Mouse (Mus musculus): ENCODE results near the gene Hs6st2. TPM values are rescaled to one million over a fixed set of nuclear protein-coding genes. Genes with fewer than 3 reads are reported as not detected.

Hs6st2 gene
- polyA plus RNA-seq, 1 experiment from 2014 or later: 21.7 TPM

DNA sequence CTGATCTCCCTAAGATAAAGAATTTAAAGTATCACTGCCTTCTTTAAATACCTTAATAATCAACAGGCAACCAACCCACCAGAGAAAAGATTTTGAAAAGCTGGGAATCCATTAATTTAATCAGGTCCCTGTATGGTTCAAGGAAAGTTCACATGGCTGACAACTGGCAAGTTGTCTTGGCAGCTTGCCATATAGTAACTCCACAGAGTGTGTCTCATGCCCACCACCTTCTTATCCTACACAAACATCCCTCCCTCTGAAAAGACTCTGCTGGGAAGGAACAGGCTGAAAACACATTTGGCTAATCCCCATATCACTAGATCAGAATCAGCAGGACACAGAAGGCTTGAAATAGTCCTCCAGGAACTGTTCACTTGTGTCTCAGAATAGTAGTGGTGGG, 193.3 kb downstream of the Hs6st2 start:
- Histone ChIP-seq H3K9ac (no peak overlapping the region), H3K27ac (ENCODE audit: poor library complexity, severe bottlenecking) (no peak overlapping the region), H3K4me3 (no peak overlapping the region), H3K36me3 (no peaks in the 10 kb centered on the region), H3K9me3 (replicated peaks) (no peaks in the 10 kb centered on the region; the same call in 1 of the 2 replicates), H3K4me1 (replicated peaks) (peaks cover 7% of the 10 kb centered on the region; the same call in 1 of the 2 replicates), H3K27me3 (replicated peaks) (no peaks in the 10 kb centered on the region), H3K4me2 (no peak overlapping the region)
- peak; percentile 61; the same call in 1 of the 2 replicates for ATAC-seq (ENCODE audit: insufficient number of reproducible peaks, low FRiP score)

DNA sequence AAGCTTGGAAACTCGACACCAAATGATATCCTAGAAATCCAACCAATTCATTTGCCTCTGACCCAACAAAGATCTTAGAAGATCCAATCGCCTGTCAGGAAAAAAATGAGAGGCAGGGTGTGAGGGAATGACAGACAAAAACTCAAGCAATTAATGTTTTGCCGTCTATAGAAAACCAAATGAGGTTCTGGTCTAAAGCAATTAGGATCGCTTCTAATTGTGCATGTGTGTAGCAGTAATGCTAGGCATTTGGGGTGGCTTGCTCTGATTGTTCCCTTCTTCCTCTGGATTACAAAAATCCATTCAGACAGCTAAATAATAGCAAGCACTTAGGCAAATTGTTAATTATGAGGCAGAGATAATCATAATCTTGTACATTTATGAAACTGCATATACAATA, 212.2 kb downstream of the Hs6st2 start:
- Histone ChIP-seq H3K4me2 (no peak overlapping the region), H3K36me3 (no peaks in the 10 kb centered on the region), H3K9ac (no peak overlapping the region), H3K4me3 (no peak overlapping the region), H3K4me1 (replicated peaks) (no peaks in the 10 kb centered on the region), H3K27me3 (replicated peaks) (no peaks in the 10 kb centered on the region), H3K9me3 (replicated peaks) (no peaks in the 10 kb centered on the region), H3K27ac (ENCODE audit: poor library complexity, severe bottlenecking) (no peak overlapping the region)
- 80% methylated on average over 4 of the region's 4 CpGs for WGBS
- no peak for ATAC-seq (ENCODE audit: insufficient number of reproducible peaks, low FRiP score)

DNA sequence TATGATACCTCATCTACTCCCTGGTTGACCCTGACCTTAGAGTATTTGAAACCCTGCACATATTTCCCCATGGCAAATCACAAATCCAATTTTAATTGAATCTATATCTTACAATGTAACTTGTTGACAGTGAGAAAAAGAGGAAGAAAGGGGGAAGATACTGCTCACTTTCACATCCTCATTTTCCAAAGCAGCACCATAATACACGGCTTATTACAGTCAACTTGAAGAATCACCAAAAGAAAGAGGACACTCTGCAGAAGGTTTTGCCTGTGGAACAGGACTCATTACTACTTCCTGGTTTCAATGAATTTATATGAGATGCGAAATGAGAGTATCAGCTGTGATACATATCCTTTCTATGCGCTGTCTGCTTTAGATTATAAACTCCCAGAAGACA, 220.2 kb downstream of the Hs6st2 start:
- WGBS: 79% methylated on average over 3 of the region's 3 CpGs
- no peak overlapping the region for H3K4me3 ChIP-seq

DNA sequence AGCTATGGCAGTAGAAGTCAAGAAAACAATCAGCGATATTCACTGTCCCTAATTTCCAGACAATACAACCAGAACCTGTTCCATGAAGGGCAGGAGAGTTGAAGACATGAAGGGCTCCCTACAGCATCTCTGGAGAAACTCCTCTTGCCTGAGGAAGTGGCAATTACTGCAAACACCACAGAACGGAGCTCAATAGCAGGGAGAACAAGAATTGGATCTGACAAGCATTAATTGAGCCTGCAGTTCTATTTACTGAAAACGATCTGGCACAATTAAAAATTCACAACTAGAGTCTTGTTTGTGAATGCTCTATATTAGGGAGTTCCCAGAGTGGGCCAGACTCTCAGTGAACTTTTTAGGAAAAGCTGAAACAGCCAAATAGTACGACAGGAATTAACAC, 238.3 kb downstream of the Hs6st2 start:
- Histone ChIP-seq H3K4me2 (no peak overlapping the region), H3K36me3 (no peaks in the 10 kb centered on the region), H3K27me3 (replicated peaks) (no peaks in the 10 kb centered on the region), H3K9ac (no peak overlapping the region), H3K4me1 (replicated peaks) (no peaks in the 10 kb centered on the region), H3K27ac (ENCODE audit: poor library complexity, severe bottlenecking) (no peak overlapping the region), H3K9me3 (replicated peaks) (no peaks in the 10 kb centered on the region; the same call in 1 of the 2 replicates), H3K4me3 (no peak overlapping the region)
- ATAC-seq (ENCODE audit: insufficient number of reproducible peaks, low FRiP score): no peak
- 75% methylated on average over 4 of the region's 4 CpGs for WGBS

More for the DNA sequence above, 220.2 kb downstream of the Hs6st2 start:
- H3K4me1 ChIP-seq (replicated peaks): no peaks in the 10 kb centered on the region
- H3K9me3 ChIP-seq (replicated peaks): no peaks in the 10 kb centered on the region
- ATAC-seq (ENCODE audit: insufficient number of reproducible peaks, low FRiP score): no peak
- H3K27me3 ChIP-seq (replicated peaks): no peaks in the 10 kb centered on the region
- no peak overlapping the region for H3K4me2 ChIP-seq
- no peaks in the 10 kb centered on the region for H3K36me3 ChIP-seq
- no peak overlapping the region for H3K27ac ChIP-seq (ENCODE audit: poor library complexity, severe bottlenecking)
- H3K9ac ChIP-seq: no peak overlapping the region

DNA sequence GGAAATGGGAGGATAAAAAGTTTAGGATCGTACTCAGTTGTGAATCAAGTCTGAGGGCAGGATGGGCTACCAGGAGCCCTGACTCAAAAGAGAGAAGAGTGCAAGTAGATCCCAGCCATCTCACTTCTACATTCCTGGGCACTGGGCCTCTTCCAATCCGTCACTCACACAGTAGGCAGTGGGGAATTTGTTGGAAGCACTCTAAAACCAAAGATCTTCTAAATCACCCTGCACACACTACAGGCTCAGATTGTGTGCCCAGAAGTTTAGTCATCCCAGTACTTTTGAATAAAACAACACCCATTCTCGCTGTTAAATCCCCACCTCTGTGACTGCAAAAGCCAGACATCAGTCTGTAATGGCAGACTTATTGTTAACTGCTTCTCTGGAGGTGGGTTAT, 249.9 kb downstream of the Hs6st2 start:
- ATAC-seq (ENCODE audit: insufficient number of reproducible peaks, low FRiP score): no peak
- 63% methylated on average over 3 of the region's 3 CpGs for WGBS
- Histone ChIP-seq H3K4me3 (no peak overlapping the region), H3K9me3 (replicated peaks) (no peaks in the 10 kb centered on the region), H3K4me2 (no peak overlapping the region), H3K4me1 (replicated peaks) (no peaks in the 10 kb centered on the region), H3K9ac (no peak overlapping the region), H3K27me3 (replicated peaks) (no peaks in the 10 kb centered on the region), H3K27ac (ENCODE audit: poor library complexity, severe bottlenecking) (no peak overlapping the region), H3K36me3 (no peaks in the 10 kb centered on the region)

DNA sequence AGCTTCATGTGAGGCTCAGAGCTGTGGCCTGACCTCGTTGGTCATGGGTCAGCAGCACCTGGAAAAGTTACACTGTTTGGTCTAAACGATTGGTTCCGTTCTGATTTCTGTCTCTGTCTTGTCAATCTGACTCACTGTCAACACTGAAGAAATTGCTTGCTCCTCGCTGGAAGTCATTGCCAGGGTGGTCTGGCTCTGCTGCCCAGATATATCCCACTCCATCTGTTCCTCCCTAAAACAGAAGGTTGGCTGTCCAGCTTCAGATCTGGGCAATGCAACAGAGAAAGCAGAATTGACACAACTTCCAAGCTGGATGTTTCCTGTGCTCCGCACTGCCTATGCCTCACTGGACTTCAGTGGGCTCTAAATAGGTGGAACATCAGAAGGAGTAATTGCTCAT, 256.6 kb downstream of the Hs6st2 start:
- Histone ChIP-seq H3K4me3 (no peak overlapping the region), H3K4me1 (replicated peaks) (no peaks in the 10 kb centered on the region), H3K36me3 (no peaks in the 10 kb centered on the region), H3K4me2 (no peak overlapping the region), H3K9me3 (replicated peaks) (no peaks in the 10 kb centered on the region), H3K9ac (no peak overlapping the region), H3K27ac (ENCODE audit: poor library complexity, severe bottlenecking) (no peak overlapping the region), H3K27me3 (replicated peaks) (no peaks in the 10 kb centered on the region)
- ATAC-seq (ENCODE audit: insufficient number of reproducible peaks, low FRiP score): no peak
- 63% methylated on average over 5 of the region's 5 CpGs for WGBS

DNA sequence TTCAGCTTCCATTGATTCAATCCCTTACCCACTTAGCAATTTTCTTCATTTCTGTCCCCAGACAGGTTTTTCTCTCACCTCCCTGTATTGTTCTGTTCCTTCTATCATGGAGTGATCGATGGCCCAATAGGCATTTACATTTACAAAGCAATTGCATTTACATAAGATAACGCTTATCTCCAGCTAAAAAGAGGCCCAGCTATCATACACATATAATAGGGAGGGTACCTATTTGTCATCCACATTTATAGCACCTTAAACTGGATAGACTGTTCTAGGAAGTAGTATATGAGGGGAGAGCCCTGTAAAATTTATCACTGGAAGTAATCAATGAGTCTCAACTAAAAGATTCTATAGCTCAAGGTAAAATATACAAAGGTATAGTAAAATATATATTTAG, 271.4 kb downstream of the Hs6st2 start:
- Histone ChIP-seq H3K27me3 (replicated peaks) (no peaks in the 10 kb centered on the region), H3K9me3 (replicated peaks) (no peaks in the 10 kb centered on the region), H3K4me2 (no peak overlapping the region), H3K36me3 (no peaks in the 10 kb centered on the region), H3K4me3 (no peak overlapping the region), H3K9ac (no peak overlapping the region), H3K4me1 (replicated peaks) (no peaks in the 10 kb centered on the region), H3K27ac (ENCODE audit: poor library complexity, severe bottlenecking) (no peak overlapping the region)
- ATAC-seq (ENCODE audit: insufficient number of reproducible peaks, low FRiP score): no peak
- WGBS: 70% methylated on average over 2 of the region's 2 CpGs

DNA sequence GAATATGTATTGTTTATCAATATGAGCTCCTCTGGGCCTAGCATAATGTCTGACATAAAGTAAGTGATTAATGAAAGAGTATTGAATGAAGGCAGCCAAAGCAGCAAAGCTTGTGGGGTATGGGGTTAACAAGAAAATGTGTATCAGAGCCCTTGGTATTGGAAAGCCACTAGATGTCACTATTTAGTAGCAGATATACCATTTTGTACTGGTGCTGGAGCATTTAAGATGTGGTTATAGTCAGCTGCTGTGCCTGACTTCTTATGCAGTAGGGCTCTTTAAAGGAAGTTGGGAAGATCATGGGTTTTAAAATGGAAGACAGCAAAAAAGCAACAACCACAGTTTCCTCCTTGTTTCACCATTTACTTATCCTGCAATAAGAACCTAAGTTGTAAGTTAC, 284.2 kb downstream of the Hs6st2 start:
- Histone ChIP-seq H3K9ac (no peak overlapping the region), H3K4me1 (replicated peaks) (no peaks in the 10 kb centered on the region), H3K27me3 (replicated peaks) (no peaks in the 10 kb centered on the region), H3K4me2 (no peak overlapping the region), H3K36me3 (no peaks in the 10 kb centered on the region), H3K4me3 (no peak overlapping the region), H3K27ac (ENCODE audit: poor library complexity, severe bottlenecking) (no peak overlapping the region), H3K9me3 (replicated peaks) (no peaks in the 10 kb centered on the region)
- no peak for ATAC-seq (ENCODE audit: insufficient number of reproducible peaks, low FRiP score)

DNA sequence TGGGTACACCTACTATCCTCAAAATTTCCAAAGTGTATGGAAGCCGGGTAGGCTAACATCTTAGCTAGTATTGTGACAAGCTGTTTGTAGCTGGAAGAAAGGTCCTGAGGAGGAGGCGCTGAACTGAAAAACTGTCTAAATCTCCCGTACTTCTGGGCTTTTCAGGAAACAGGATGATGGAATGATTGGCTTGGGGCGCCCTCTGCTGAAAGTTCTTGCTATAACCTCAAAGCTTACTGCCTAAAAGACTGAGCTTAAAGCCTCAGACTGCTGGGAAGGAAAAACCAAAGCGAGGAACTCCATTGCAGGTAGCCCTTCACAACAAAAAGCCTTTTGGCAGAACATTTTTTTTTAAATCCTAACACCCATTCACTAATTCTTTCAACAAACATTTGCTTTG, 307.0 kb downstream of the Hs6st2 start:
- no peaks in the 10 kb centered on the region for H3K9me3 ChIP-seq (replicated peaks)
- no peaks in the 10 kb centered on the region for H3K36me3 ChIP-seq
- H3K9ac ChIP-seq: no peak overlapping the region
- WGBS: 15% methylated on average over 5 of the region's 5 CpGs
- ATAC-seq (ENCODE audit: insufficient number of reproducible peaks, low FRiP score): no peak
- no peaks in the 10 kb centered on the region for H3K27me3 ChIP-seq (replicated peaks)
- no peak overlapping the region for H3K4me3 ChIP-seq
- H3K4me2 ChIP-seq: no peak overlapping the region
- no peaks in the 10 kb centered on the region for H3K4me1 ChIP-seq (replicated peaks)
- no peak overlapping the region for H3K27ac ChIP-seq (ENCODE audit: poor library complexity, severe bottlenecking)

DNA sequence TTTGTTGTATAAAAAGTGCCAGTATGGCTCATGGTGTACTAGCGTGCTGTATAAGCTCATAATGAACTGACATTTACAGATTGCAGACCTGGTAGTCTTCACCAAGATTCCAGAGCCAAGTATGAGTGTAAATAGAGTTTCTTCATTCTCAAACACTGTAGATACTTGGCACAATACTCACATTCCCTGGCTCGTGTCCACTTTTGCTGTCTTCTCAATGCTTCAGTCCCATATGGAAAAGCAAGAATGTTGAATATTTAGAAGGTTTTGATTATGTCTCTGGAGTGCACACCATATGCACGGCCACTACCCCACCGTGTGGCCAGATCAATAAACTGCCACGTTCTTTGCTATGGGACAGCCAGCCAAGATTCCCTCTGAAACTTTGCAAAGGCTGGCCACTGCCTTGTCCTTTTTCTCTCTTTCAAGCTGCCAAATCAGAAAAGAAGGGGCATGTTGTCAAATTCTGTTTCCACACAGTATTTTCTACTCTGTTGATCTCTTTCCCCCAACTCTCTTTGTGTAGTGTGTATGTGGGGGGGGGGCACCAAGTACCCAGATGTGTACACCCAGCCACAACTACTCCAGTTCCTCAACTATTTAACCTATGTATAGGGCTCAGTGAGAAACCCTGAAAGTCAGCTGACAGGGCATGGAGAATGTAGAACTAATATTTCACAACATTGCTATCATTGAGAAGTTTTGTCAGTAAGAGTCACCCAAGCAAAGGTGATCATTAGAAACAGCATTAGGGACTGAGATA, 309.0 kb downstream of the Hs6st2 start:
- no peak overlapping the region for H3K9ac ChIP-seq
- H3K4me2 ChIP-seq: no peak overlapping the region
- ATAC-seq (ENCODE audit: insufficient number of reproducible peaks, low FRiP score): no peak
- H3K27ac ChIP-seq (ENCODE audit: poor library complexity, severe bottlenecking): no peak overlapping the region
- H3K9me3 ChIP-seq (replicated peaks): no peaks in the 10 kb centered on the region
- no peaks in the 10 kb centered on the region for H3K4me1 ChIP-seq (replicated peaks)
- no peak overlapping the region for H3K4me3 ChIP-seq
- no peaks in the 10 kb centered on the region for H3K27me3 ChIP-seq (replicated peaks)
- no peaks in the 10 kb centered on the region for H3K36me3 ChIP-seq
- 36% methylated on average over 5 of the region's 5 CpGs for WGBS

DNA sequence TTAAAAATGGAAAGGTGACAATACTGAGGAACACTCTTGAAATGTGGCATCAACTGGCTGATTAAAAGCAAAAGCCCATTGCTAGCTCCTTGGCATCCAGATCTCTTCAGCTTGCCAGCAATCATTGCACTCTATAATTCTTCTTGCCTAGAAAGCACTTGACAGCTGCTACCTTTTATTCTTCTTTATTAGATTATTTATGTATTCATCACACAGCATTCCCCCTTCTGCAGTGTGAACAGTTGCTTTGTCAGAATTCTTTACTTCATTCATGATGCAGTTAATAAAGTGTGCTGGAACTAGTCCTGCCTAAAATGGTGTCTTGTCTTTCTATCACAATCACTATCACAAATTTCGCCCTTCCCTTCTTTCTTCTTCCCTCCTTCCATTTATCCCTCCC, 332.0 kb downstream of the Hs6st2 start:
- no peak for ATAC-seq (ENCODE audit: insufficient number of reproducible peaks, low FRiP score)
- H3K4me3 ChIP-seq: no peak overlapping the region
- no peaks in the 10 kb centered on the region for H3K36me3 ChIP-seq
- 78% methylated on average over 1 of the region's 1 CpGs for WGBS
- no peak overlapping the region for H3K9ac ChIP-seq
- H3K4me2 ChIP-seq: no peak overlapping the region
- H3K27me3 ChIP-seq (replicated peaks): no peaks in the 10 kb centered on the region
- no peaks in the 10 kb centered on the region for H3K9me3 ChIP-seq (replicated peaks)
- no peaks in the 10 kb centered on the region for H3K4me1 ChIP-seq (replicated peaks)
- H3K27ac ChIP-seq (ENCODE audit: poor library complexity, severe bottlenecking): no peak overlapping the region

DNA sequence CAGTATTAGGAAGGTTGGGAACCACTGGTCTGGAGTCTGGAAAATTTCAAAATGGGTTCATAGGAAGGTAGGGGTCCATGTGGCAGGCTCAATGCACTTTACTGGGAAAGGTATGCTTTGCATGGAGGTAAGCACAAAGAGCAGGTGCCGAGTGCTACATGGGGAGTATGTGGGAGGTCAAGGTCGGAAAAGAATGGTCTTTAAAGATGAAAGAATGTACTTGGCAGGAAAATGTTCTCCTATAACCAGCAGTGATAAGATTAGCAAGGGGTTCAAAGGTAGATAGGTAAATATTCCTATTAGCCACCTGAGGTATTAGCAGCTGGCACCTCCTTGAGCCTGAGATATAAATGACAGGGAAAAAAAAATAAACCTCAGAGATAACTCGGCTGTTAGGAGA, 338.1 kb downstream of the Hs6st2 start:
- H3K4me2 ChIP-seq: no peak overlapping the region
- no peaks in the 10 kb centered on the region for H3K9me3 ChIP-seq (replicated peaks)
- WGBS: 52% methylated on average over 3 of the region's 3 CpGs
- H3K27me3 ChIP-seq (replicated peaks): no peaks in the 10 kb centered on the region
- no peak for ATAC-seq (ENCODE audit: insufficient number of reproducible peaks, low FRiP score)
- H3K27ac ChIP-seq (ENCODE audit: poor library complexity, severe bottlenecking): no peak overlapping the region
- no peak overlapping the region for H3K9ac ChIP-seq
- no peaks in the 10 kb centered on the region for H3K36me3 ChIP-seq
- H3K4me1 ChIP-seq (replicated peaks): no peaks in the 10 kb centered on the region
- H3K4me3 ChIP-seq: no peak overlapping the region
